Mouse (Mus musculus) monocyte, adult 5-6 weeks (primary cell): ENCODE measurements around the gene Glce. TPM values are rescaled to one million over a fixed set of nuclear protein-coding genes. Genes with fewer than 3 reads are reported as not detected.

ENCODE experiments used
- ATAC-seq: fragments of 153-309, 156-312 bp; replicated peaks from 2 replicates; pipeline ENCODE4 v1.8.0; 2017; ENCODE audit warnings: mild to moderate bottlenecking; ENCODE audit not compliant: low TSS enrichment, insufficient number of reproducible peaks, severe bottlenecking, poor library complexity, low FRiP score
- total RNA-seq: library from RNA; stranded (forward); fragments of 200-1000, 200-491, 200-594 nt; gene quantifications from 3 replicates; pipeline ENCODE4 v1.2.3, GENCODE M21; 2017

The Glce gene
- total RNA-seq, 1 experiment from 2014 or later, result 9.7 TPM

- no peak for ATAC-seq
Observed at GRCm38 (mm10) chr9:62128056-62128455, 5.6 kb upstream of the Glce start.

- ATAC-seq, result no peak
Observed at GRCm38 (mm10) chr9:62125986-62126575, 3.6 kb upstream of the Glce start.

- ATAC-seq, result no peak
Observed at GRCm38 (mm10) chr9:62124266-62124665, 1.8 kb upstream of the Glce start.

- no peak for ATAC-seq
Observed at GRCm38 (mm10) chr9:62123496-62123895, 1.0 kb upstream of the Glce start.

- no peak for ATAC-seq
Observed at GRCm38 (mm10) chr9:62121551-62122447, 656 bp downstream of the Glce start.

- ATAC-seq, result no peak
Observed at GRCm38 (mm10) chr9:62118754-62119153, 3.7 kb downstream of the Glce start.

GRCm38 (mm10) chr9:62115826-62116225 lies 6.6 kb downstream of the Glce start:
- ATAC-seq, result no peak

- ATAC-seq, result no peak
Observed at GRCm38 (mm10) chr9:62096603-62097002, 25.9 kb downstream of the Glce start.

- ATAC-seq, result no peak
Observed at GRCm38 (mm10) chr9:62091604-62092003, 30.9 kb downstream of the Glce start.

GRCm38 (mm10) chr9:62085548-62085947 lies 36.9 kb downstream of the Glce start:
- no peak for ATAC-seq

GRCm38 (mm10) chr9:62084896-62085295 lies 37.6 kb downstream of the Glce start:
- ATAC-seq, result no peak

GRCm38 (mm10) chr9:62082986-62083385 lies 39.5 kb downstream of the Glce start:
- no peak for ATAC-seq

GRCm38 (mm10) chr9:62081542-62081941 lies 40.9 kb downstream of the Glce start:
- ATAC-seq, result no peak

GRCm38 (mm10) chr9:62080028-62080760 lies 42.3 kb downstream of the Glce start:
- ATAC-seq, result no peak

- ATAC-seq, result no peak
Observed at GRCm38 (mm10) chr9:62062234-62062633, 60.2 kb downstream of the Glce start.

GRCm38 (mm10) chr9:62060431-62060830 lies 62.0 kb downstream of the Glce start:
- no peak for ATAC-seq

GRCm38 (mm10) chr9:62059941-62060340 lies 62.5 kb downstream of the Glce start:
- ATAC-seq, result no peak

- no peak for ATAC-seq
Observed at GRCm38 (mm10) chr9:62057881-62058506, 64.5 kb downstream of the Glce start.

- no peak for ATAC-seq
Observed at GRCm38 (mm10) chr9:62056206-62056605, 66.2 kb downstream of the Glce start.
